Mouse (Mus musculus) heart, adult 2 months (tissue): ENCODE data around the gene Pnmal1. TPM values are rescaled to one million over a fixed set of nuclear protein-coding genes. Genes with fewer than 3 reads are reported as not detected.
A peak's percentile ranks its signal among the peaks of the same experiment; 100 is the strongest.

Experiments
- DNase-seq, 2 experiments: peaks; one replicate each; pipeline ENCODE4 v3.0.0; 2021
- H3K27ac ChIP-seq: fragments of 200-600 bp; 2 replicates; pipeline ENCODE4 v1.8.1; 2022
- H3K27me3 ChIP-seq: fragments of 200-500 bp; 2 replicates; pipeline ENCODE4 v1.6.1; 2012; ENCODE audit warnings: mild to moderate bottlenecking, low read length, inconsistent platforms, mixed read lengths; ENCODE audit not compliant: control insufficient read depth, insufficient read depth
- H3K36me3 ChIP-seq: fragments of 200-500 bp; 2 replicates; pipeline ENCODE4 v1.6.1; 2012; ENCODE audit warnings: low read length, inconsistent platforms; ENCODE audit not compliant: control insufficient read depth, insufficient read depth
- H3K4me1 ChIP-seq: fragments of 200-500 bp; 2 replicates; pipeline ENCODE4 v1.6.1; 2011; ENCODE audit warnings: low read length; ENCODE audit not compliant: control insufficient read depth, insufficient read depth
- H3K4me3 ChIP-seq: fragments of 200-600 bp; 2 replicates; pipeline ENCODE4 v1.8.1; 2022
- H3K79me2 ChIP-seq: fragments of 200-500 bp; replicated peaks from 2 replicates; pipeline ENCODE4 v1.6.1; 2012; ENCODE audit warnings: mild to moderate bottlenecking, inconsistent platforms, low read length, moderate library complexity, mixed read lengths; ENCODE audit not compliant: control insufficient read depth, insufficient read depth
- H3K9ac ChIP-seq: fragments of 200-500 bp; 2 replicates; pipeline ENCODE4 v1.6.1; 2012; ENCODE audit warnings: low read depth, mild to moderate bottlenecking, control low read depth, inconsistent platforms, low read length, mixed read lengths
- CTCF ChIP-seq: fragments of 200-600 bp; IDR thresholded peaks from 2 replicates; pipeline ENCODE4 v1.8.1; 2022; ENCODE audit warnings: antibody characterized with exemption, mild to moderate bottlenecking, moderate library complexity
- EP300 ChIP-seq: fragments of 200-500 bp; IDR thresholded peaks from 2 replicates; pipeline ENCODE4 v1.6.1; 2011; ENCODE audit warnings: low read depth, low read length, control low read depth; ENCODE audit not compliant: insufficient read depth
- POLR2A ChIP-seq: fragments of 200-500 bp; IDR thresholded peaks from 2 replicates; pipeline ENCODE4 v1.6.1; 2011; ENCODE audit warnings: mild to moderate bottlenecking, low read depth, low read length, control low read depth; ENCODE audit not compliant: insufficient read depth
- WGBS: fragments of 180-500 bp; shearing (Covaris S2); methylation state at CpG from one replicate; pipeline ENCODE4 v1.1.7; 2018; 5-methylcytosine and 5-hydroxymethylcytosine counted together
- intact Hi-C: fragments of 180-260 bp; cut with DNase I; formaldehyde crosslinking; loops from one replicate; pipeline ENCODE4 v1.15.1; 2025
- polyA plus RNA-seq: library from polyadenylated mRNA; depleted of rRNA; stranded (reverse); fragments of >200 nt; gene quantifications from 2 replicates; pipeline ENCODE4 v1.2.3, GENCODE M21; 2012
- total RNA-seq, 2 experiments: library from RNA; stranded (reverse); gene quantifications; 2 replicates each; pipeline ENCODE4 v1.2.3; 2021

Pnmal1 gene
- total and polyA plus RNA-seq, 3 experiments: 0.06 to 0.11 TPM; not detected in 1

DNA sequence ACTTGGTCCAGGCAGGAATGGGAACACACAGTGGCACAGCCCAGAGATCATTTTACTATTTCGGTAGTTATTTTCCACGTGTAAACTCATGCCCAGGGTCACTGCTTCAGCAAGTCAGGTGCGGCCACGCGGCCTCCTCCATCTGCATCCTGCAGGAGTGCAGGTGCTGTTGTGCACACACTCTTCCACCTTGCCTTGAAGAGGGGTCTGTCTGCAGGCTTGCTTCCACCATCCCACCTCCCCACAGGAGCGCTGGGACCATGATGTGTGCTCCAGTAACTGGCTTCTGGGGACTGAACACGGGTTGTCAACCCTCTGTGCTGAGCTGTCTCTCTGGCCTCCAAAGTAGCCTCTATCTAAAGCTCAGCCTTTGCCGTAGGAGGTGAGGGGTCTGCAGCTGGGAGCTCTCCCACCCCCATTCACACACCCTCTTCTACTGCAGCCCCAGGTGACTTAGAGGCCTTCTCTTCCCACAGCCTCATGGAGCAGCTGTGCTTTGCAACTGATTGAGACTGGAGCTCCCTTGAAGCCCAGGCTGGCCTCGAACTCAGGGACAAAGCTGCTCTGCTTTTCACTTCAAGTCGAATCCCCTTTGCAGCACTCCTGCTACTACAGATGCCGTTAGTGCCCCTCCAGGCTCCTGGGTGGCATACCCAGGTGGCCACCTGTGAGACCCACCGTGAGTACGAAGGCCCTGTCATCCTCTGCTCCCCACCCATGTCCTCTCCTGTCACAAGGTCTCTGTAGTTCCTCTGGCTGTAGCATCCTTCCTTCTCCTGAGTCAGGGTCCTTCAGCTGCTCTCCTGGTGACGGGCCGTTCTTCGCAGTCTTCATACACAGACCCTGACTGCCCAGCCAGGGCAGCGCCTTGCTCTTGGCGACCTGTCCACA, 44.8 kb upstream of the Pnmal1 start:
- 87% methylated on average over 18 of the region's 18 CpGs for WGBS
- intact Hi-C loops: loop anchor here (1.0 kb wide), 1 partner anchor 170 kb away; no protein-coding TSS in a partner anchor
- no peak overlapping the region for H3K9ac ChIP-seq
- no peaks in the 10 kb centered on the region for H3K79me2 ChIP-seq
- TF ChIP-seq EP300 (no peak), CTCF (no peak), POLR2A (no peak)
- H3K4me3 ChIP-seq: no peak overlapping the region
- peak in 1 of 2 experiments; percentile 20 for DNase-seq
- H3K36me3 ChIP-seq: no peaks in the 10 kb centered on the region
- no peak overlapping the region for H3K27ac ChIP-seq
- peaks cover 5% of the 10 kb centered on the region for H3K4me1 ChIP-seq
- H3K27me3 ChIP-seq: no peaks in the 10 kb centered on the region

DNA sequence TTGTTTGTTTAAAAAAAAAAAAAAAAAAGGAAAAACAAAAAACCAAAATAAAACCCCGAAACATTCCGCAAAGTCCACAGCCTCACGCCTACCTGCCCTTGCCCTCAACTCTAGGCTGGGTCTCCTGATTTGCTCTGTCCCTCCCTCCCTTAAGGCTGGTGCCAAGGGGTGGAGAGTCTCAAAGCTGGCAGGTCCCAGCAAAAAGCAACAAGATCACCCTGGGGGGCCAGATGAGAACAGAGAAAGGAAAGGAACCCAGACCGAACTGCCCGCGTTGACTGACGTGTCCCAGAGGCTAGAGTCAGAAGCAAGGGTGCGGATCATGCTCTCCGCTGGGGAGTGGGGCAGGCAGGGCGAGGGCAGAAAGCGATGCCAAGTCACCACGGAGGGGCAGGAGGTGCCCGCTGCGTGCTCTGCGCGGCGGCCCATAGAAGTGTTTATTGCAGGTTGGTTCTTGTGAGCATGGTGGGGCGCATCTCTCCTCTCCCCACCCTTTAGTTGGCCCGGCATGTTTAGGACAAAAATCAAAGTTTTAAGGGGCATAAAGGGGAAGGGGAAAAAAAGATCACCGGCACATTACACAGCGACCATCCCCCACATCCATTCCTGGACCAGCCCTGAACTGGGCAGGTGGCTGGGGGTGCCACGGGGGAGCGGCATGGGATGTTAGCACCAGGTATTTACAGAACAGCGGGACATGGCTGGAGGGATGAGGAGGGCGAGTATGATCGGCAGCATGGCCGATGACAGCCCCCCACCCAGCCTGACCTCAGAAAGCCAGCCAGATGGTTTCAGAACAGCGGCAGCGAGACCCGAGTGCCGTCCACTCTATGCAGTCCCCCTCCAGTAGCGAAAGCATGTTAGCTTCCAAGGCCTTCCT, 43.8 kb upstream of the Pnmal1 start:
- H3K79me2 ChIP-seq: no peaks in the 10 kb centered on the region
- peaks cover 8% of the 10 kb centered on the region for H3K4me1 ChIP-seq
- no peak overlapping the region for H3K4me3 ChIP-seq
- no peak overlapping the region for H3K9ac ChIP-seq
- WGBS: 87% methylated on average over 32 of the region's 32 CpGs
- no peaks in the 10 kb centered on the region for H3K27me3 ChIP-seq
- DNase-seq: no peak
- TF ChIP-seq CTCF: no peak
- no peak for TF ChIP-seq EP300
- no peak for TF ChIP-seq POLR2A
- no peak overlapping the region for H3K27ac ChIP-seq
- intact Hi-C loops: no loop called here
- H3K36me3 ChIP-seq: no peaks in the 10 kb centered on the region

DNA sequence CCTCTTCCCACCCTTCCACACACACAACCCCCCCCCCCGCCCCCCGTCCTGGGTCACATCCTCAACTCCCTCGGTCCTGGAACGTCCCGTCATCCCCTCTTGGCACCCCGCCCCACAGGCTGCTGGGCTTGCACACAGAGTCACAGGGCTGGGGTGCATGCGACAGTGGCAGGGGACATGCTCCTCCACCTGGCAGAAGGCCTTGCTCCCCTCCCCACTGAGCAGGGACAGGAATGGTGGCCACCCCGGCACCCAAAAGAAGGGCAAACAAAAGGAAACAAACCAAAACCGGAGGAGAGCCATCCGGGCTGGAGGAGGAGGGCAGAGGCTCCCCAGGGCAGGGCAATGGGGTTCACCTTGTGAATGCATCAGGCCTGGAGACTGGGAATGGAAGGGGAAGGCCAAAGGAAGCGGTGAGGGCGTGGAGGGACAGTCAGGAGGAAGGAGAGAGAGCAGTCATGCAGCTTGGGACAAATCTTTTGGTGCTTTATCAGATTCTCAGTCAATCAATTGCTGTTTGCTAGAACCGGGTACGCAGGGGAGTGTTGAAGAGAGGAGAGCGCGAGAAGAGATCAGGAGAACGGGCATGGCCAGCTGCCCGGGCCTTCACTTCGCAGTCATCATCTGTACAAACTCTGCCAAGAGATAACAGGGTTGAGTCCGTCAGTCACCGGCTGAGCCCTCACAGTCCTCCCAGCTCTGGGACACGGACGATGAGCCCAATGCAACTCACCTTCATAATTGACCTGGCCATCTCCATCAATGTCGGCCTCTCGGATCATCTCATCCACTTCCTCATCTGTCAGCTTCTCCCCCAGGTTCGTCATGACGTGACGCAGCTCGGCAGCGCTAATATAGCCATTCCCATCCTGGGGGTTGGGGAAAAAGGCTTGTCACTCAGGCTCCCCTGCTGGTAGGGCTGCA, 42.9 kb upstream of the Pnmal1 start:
- Histone ChIP-seq H3K36me3 (no peaks in the 10 kb centered on the region), H3K79me2 (no peaks in the 10 kb centered on the region), H3K9ac (no peak overlapping the region), H3K27me3 (no peaks in the 10 kb centered on the region), H3K27ac (no peak overlapping the region), H3K4me1 (peaks cover 11% of the 10 kb centered on the region), H3K4me3 (no peak overlapping the region)
- WGBS: 52% methylated on average over 30 of the region's 30 CpGs
- TF ChIP-seq EP300 (no peak), CTCF (no peak), POLR2A (no peak)
- peak; percentile 42 for DNase-seq
- intact Hi-C loops: no loop called here

DNA sequence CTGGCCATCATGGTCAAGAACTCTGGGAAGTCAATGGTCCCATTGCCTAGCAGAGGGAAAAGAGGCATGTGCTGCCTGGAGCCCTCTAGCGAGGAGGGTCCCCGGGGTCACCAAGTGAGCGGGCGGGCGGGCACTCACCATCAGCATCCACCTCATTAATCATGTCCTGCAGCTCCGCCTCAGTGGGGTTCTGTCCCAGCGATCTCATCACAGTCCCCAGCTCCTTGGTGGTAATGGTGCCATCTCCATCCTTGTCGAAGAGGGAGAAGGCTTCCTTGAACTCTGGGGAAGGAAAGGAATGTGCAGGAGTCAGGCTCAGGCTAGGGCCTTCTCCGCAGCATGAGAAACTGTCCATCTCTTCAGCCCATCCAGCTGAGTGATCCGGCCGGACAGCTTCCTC, 42.0 kb upstream of the Pnmal1 start:
- H3K79me2 ChIP-seq: peaks cover 1% of the 10 kb centered on the region; the same call in 1 of the 2 replicates
- no peak overlapping the region for H3K27ac ChIP-seq
- no peak overlapping the region for H3K9ac ChIP-seq
- H3K4me3 ChIP-seq: no peak overlapping the region
- H3K36me3 ChIP-seq: no peaks in the 10 kb centered on the region
- no peaks in the 10 kb centered on the region for H3K27me3 ChIP-seq
- DNase-seq: no peak
- 82% methylated on average over 11 of the region's 11 CpGs for WGBS
- peaks cover 13% of the 10 kb centered on the region for H3K4me1 ChIP-seq
- intact Hi-C loops: no loop called here
- TF ChIP-seq POLR2A (no peak), EP300 (no peak), CTCF (no peak)

DNA sequence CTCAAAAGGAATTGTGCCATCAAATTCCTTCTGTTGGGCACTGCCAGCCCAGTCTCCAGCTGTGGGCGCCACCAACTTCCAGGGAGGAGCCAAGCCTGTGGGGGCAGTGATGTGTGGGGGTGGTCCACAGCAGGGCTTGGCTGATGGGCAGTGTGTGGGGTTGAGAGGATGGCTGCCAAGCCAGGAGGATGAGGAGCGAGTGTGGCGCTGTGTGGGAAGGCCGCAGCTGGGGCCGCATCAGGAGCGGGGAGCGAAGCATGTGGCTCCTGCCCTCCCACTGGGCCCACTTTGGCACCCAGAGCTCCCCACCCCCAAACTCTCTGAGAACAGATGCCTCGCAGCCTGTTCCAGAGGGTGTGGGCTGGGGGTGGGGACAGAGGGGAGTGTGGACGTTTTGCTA, 41.5 kb upstream of the Pnmal1 start:
- H3K36me3 ChIP-seq: no peaks in the 10 kb centered on the region
- no peak overlapping the region for H3K27ac ChIP-seq
- TF ChIP-seq EP300 (no peak), POLR2A (no peak)
- peaks cover 17% of the 10 kb centered on the region for H3K4me1 ChIP-seq
- WGBS: 68% methylated on average over 9 of the region's 9 CpGs
- intact Hi-C loops: no loop called here
- H3K27me3 ChIP-seq: no peaks in the 10 kb centered on the region
- DNase-seq: peak; percentile 29 to 30
- peaks cover 3% of the 10 kb centered on the region; the same call in 1 of the 2 replicates for H3K79me2 ChIP-seq
- no peak overlapping the region for H3K4me3 ChIP-seq
- no peak overlapping the region for H3K9ac ChIP-seq
